Mouse (Mus musculus) ovary, adult 18-20 months (tissue): ENCODE results near the gene Arv1.

Source experiments
- DNase-seq: peaks from one replicate; pipeline ENCODE4 v3.0.0; 2022; ENCODE audit warnings: low spot score, mixed read lengths

The Arv1 gene

DNA sequence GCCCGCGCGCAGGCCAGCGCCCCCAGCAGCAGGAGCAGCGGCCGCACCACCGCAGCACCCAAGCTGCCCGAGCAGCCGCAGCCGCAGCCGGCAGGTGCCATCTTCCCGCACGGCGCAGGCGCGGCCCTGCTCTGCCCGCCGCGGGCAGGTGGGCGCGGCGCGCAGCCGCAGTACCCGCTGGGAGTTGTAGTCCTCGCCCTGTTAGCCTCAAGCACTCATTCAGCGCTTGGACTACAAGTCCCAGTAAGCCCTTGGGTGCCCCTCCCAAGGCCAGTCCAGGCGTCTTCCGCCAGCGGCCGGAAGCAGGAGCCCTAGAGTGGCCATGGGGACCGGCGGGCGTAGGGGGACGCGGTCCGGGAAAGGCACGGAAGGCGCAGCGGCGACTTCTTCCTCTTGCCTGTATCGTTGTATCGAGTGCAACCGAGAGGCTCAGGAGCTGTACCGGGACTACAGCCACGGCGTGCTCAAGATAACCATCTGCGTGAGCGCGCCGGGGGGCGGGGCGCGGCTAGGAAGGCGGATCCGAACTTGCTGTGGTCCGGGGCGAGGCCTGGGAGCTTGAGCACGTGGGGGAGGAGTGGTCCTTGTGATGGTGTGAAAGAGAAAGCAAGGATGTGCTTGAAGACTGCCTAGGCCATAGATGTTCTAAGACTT lies at the start of gene Arv1, which contains the start of gene Ttc13:
Gene Arv1, plus strand, starts transcription at position 278 of the 654 bp plus-strand sequence.
Gene Ttc13, minus strand, starts transcription at position 122 of the 654 bp plus-strand sequence.
- DNase-seq, result peak; percentile 95

DNA sequence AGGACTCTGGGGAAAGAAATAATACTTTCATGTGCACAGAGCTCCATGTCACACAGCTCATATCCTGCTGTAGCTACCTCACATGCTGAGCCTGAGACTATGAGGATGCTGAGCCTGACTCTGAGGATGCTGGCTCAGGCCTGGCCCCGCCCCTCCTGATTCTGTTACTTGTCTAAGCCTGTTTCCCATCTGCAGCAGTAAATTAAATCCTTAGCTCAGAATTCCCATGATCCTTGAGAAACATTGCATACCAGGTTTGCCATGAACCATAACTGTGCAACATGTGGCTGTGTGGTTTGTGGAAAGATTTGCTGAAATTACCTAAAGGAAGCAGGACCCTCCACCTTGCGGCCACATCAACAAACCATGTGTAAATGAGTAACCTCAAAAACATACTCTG lies 49.6 kb upstream of the Arv1 start:
- DNase-seq, result no peak

DNA sequence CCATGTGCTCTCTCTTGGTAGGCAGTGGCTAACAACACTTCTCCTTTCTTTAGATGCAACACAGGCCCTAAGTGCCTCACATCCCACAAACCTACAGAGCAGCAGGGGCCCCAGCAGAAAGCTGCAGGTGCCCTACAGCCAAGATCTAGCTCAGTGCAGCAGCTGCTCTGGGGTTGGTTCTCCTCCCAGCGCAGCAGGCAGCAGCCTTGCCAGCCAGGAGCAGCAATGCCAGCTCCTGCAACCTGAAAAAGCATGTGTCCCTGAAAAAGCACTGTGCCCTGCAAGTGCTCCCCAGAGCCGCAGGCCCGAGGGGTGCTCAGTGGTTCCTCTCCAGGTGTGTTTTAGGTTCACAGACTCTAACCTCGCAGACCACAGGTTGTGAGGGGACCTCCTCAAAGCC lies 45.3 kb upstream of the Arv1 start:
- no peak for DNase-seq

DNA sequence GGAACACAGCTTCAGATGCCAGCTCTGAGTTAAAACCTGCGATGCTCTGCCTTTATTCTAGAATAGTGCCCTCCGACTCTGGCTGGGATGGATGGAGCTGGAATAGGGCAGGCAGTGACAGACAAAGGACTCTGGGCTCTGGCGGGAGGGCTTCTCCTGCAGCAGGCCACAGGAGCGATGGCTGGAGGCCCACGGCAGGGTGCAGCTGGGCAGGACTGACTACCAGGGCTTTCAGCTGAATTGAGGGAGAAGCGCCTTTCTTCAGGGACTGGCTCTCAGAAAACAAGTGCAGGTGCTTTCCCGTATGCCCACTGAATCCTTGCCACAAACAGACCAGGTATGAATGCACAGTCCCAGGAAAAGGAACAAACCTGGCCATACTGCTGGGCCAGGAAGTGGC lies 44.9 kb upstream of the Arv1 start:
- DNase-seq, result no peak

DNA sequence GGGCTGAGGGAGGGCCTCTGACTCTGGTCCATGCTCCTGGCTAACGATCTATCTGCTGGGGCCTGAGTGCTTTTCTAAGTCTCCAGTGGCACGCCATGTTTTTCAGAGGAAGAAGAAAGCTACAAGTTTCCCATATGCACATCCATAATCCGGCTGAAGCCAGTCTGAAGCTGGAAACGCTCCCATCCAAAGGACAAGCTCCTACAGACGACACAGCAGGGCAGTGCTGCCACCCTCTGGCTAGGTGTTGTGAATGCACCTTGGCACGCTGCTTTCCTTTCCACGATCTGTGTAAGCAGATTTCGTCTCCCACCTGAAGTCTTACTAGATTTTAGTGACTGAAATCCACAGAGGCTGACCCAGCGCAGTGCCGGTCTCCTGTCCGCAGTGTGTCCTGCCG lies 44.5 kb upstream of the Arv1 start:
- DNase-seq, result peak; percentile 57

DNA sequence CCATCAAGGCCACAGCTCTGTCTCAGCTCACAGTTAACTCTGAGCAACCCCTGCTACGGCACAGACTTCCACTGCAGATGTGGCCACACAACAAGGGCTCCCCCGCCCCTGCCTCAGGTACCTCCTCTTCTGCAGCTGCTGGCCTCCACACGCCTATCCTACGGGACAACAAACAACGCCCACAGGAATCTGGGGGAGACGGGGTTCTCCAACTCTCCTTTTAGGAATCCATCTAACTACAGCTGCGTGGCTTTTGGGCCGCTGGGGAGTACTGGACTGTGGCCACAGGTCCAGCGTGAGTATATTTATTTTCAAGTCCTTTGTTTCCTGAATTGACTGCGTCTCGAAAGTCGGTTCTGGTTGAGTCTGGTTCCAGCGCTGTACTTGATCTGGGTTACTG lies 43.7 kb upstream of the Arv1 start:
- DNase-seq, result no peak

DNA sequence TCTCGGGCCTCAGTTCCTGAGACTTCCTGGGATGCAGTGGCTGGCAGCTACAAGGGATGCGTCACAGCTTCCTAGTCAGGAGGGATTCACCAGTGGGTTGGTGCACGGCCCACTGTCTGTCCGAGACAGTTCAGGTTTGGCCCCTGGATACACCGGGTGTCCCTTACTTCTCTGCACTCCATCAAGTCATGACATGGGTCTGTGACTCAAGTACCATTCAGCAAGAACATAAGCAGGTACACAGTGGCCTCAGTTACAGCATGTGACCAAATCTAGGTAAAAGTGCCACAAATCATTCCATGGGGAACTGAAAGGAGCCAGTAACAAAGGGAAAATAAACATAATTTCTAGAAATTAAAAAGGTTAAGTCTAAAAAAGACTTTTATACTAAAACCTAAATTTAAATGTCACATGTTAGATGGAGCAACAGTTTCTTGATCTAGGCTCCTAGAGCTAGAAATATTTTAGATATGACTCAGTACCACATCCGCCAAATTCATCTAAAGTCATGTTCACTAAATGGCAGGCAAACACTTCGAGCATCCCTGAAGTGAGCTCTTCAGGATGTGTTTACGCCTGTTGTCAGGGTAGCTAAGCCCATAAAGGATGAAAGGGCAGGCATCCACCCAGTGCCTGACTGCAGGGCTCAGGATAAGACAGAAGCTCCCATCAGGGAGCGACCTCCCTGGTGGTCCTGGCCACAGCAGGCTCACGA lies 40.7 kb upstream of the Arv1 start:
- no peak for DNase-seq

DNA sequence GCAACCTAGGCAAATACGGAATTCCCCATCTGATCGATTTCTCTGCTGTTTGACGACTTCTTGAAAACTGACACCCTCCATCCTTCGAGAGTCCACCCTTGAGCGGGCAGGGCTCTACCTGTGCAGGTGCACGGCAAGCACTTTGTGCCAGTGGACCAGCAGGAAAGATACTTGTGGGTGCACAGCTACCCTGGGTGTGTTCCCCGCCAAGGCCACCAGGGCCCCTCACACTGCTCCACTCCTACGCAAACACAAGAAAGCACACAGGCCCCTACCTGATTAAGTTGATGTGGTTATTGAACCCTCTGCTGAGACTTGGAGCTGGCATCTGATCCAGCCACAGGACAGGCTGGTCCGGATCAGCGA lies 40.2 kb upstream of the Arv1 start:
- DNase-seq, result no peak

DNA sequence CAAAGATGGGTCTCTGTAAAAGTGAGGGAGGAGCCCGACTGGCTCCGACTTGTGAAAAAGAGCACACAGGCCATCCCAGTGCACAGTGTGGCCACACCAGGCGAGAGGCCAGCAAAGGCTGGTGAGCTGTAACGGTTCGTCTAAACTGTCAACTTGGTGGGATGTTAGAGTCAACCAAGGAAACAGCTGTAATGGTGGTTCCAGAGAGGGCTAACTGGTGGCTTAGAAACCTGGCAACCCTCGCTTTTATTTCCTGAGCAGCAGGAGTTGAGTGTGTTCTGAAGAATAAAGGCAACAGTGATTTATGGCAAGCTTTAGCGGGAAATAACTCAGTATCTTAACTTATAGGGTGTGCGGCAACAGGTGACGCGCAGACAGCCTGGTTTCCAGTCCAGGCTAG lies 39.7 kb upstream of the Arv1 start:
- no peak for DNase-seq

DNA sequence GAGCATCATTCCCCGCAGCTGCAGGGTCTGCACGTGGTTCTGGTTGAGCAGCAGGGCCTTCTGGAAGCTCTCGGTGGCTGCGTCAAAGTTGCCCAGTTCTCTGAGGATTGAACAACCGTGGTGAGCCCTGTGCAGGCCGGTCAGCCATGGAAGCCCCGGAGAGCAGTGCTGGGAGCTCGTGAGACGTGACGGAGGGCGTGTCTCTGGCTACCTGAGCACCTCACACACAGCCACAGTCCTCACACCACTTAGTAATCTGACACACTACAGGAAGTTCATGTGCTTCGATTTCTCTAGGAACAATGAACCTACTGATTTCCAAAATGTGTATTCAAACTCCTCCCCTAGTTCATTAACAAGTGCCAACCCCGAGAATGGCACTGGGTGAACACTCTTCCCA lies 33.0 kb upstream of the Arv1 start:
- no peak for DNase-seq

DNA sequence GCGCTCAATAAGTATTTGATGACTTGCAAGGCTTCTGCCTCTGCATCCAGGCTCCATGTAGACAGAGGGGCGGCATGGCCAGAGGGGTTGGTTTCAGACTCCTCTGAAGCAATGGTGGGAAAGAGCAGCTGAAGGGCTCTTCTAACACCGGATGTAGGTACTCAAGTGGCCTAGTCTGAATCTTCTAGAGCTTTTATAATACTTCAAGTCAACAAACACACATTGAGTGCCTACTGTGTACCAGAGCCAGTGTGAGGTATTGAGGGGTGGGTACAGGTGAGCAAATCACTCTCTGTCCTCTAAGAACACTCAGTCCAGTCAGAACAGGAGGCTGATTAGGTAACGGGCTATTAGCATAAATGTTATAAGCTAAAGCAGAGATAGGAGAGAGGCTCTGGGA lies 30.2 kb upstream of the Arv1 start:
- no peak for DNase-seq

DNA sequence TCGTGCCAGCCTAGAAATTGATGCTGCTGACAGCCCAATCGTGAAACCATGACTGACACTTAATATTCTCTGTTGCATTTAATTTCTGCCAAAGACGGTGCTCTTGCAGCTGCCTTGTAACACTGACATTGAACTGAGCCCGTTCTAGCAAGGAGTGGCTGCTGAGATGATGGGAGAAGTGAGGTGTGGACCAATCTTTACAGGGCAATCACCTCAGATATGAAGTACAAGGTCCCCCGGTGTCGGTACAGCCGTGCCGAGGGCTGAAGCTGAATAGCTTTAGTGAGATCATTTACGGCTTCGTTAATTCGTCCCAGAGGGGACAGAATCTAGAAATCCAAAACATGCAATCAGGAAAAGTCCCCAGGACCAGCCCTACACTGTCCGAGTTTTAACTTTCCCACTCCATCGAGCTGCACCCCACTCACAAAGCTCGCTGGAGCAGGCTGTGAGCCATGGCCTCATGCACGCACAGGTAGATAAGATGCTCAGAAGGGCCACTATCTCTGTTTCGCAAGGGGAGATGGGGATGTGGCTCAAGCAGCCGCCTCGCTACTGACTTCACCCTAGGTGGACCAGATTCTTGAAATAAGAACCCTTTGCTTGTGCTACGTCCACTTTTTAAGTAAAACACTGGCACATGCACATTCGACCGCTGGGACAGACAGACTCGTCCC lies 26.4 kb upstream of the Arv1 start:
- DNase-seq, result no peak

DNA sequence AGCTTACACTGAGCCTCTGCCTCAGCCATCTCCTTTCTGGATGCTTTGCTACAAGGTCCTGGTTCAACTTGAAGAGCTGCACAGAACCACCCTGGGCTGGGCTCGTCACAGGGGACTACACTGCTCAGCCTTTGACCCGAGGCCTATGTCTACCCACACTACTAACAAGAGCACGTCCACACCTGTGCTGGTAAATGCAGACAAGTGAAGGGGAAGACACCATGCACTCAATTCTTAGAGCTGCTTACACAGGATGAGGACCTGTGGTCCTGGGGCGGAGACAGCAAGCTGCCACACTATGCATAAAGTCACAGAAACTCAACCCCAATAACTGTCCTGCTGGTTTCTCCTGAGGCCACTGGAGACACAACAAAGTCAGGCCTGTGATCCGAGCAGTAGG lies 21.7 kb upstream of the Arv1 start:
- no peak for DNase-seq

DNA sequence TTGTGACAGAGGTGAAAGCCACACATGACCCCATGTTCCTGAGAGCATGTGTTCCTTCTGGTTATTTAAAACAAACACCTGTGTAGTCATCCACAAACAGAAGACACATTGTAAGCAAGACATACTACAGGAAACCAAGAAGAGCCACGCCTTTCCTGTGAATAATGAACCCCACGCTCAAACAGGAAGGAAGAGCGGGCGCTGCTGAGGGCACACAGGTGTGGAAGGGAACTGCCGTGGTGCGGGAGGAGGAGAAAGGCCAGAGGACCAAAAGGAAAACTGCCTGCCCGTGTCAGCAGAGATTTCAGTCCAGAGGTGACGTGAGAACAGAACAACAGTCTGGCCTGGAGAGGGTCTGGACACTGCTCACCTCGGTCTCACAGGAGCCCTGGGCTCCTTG lies 20.9 kb upstream of the Arv1 start:
- no peak for DNase-seq

DNA sequence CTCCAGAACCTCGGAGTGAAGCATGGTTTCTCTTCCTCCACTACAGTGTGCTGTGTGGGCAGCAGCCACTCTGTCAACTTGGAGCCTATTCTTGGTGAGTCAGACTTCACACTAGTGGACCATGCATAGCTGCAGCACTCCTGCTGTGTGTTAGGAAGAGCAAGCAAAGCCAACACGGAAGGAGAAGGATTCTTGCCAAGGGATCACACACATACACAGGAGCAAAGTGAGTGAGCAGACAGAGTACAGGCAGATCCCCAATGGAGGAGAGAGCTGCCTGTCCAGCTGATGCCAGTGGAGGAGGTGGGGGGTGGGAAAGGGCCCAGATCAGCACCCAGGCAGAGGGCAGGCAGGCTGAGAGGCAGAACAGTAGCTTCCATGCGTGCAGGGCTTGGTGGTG lies 19.8 kb upstream of the Arv1 start:
- no peak for DNase-seq

DNA sequence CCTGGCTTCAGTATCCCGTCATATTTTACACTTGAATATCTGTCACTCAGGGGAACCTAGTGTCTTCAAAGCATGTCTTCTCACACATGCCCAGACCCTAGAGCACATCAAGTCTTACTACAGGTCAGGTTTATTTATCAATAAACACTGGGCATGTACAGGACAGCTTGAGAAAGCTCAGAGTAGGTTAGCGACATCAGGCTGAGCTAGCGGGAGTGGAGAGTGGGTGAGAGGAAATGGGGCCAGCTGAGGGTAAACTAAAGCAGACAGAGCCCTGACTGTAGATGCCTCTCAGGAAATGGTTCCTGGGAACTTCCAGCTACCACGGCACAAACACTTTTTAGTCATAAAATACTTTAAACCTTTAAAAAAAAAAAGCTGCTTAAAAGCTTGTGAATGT lies 18.4 kb upstream of the Arv1 start:
- no peak for DNase-seq

DNA sequence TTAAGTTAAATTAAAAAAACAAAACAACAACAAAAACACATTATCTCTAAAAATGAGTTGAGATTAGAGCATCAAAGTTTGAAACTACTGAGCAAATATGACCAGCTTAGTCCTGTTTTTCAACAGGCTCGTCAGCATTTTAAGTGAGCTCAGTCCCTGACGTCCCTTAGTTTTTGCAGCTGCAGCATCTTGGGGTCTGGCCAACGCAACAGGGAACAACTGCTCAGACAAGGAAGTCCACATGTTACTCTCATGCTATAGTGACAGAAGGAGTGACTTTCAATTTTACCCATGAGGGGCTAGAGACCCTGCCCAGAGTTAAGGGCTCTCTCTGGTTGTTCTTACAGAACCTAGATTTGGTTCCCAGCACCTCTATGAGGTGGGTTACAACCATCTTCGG lies 17.6 kb upstream of the Arv1 start:
- DNase-seq, result no peak

DNA sequence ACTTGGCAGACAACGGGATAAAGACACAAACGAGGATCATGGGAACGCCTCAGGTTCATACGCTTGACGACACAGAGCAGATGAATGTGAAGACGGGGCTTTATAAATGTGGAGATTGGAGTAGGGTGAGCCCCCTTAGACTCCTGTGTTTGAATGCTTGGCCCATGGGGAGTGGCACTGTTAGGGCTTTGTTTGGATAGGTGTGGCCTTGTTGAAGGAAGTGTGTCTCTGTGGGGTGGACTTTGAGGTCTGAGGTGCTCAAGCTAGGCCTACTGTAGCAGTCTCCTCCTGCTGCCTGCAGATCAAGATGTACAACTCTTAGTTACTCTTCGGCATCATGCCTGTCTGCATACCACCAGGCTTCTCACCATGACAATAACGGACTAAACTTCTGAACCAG lies 16.1 kb upstream of the Arv1 start:
- no peak for DNase-seq

DNA sequence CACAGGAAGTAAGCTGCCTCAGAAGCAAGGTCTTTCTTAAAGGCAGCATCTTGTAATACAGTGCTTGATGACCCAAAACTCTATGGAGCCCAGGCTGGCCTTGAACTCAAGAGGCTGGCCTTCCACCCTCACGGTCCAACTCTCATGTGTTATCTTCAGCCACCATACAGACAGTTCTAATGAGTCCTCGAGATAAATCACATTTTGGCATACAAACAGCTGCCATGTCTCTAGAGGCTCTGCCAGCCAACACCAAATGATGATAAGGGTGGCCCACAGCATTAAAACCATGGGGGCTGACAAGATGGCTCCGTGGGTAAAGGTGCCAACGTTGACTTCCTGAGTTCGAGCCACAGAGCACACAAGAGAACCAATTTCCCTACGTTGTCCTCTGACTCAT lies 8.7 kb upstream of the Arv1 start:
- no peak for DNase-seq

DNA sequence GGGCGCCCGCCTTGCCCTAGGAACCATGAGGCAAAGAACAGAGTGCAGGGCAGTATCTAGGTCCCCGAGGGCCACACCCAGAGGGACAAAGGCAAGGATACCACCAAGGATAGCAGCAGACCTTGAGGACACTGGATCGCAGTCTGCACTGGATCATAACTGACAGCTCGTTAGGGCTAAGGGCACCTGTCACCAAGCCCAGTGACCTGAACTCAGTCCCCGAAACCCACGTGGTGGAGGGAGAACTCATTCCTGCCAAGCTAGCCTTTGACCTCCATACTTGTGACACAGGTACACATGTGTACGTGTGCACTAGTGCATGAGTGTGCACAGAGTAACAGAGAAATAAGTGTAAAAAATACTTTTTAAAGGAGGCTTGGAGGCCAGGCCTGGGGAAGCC lies 6.2 kb upstream of the Arv1 start:
- no peak for DNase-seq

DNA sequence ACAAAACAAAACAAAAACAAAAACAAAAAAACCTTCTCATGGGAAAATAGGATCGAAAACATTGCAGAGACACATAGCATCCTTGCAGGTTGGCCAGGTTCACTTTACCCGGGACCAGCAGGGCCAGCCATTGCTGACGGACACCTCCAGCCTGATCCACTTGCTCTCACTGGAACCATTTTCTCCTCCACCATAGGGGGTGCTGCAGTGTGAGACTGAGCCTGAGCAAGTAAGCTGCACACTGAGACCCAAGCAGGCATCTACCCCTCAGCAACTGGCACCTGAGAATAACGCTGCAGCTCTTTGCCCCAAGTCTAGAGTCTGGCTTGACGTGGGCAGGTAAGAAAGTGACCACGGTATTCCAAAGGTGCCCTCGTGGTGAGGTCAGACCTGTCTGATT lies 1.8 kb upstream of the Arv1 start:
- DNase-seq, result no peak

DNA sequence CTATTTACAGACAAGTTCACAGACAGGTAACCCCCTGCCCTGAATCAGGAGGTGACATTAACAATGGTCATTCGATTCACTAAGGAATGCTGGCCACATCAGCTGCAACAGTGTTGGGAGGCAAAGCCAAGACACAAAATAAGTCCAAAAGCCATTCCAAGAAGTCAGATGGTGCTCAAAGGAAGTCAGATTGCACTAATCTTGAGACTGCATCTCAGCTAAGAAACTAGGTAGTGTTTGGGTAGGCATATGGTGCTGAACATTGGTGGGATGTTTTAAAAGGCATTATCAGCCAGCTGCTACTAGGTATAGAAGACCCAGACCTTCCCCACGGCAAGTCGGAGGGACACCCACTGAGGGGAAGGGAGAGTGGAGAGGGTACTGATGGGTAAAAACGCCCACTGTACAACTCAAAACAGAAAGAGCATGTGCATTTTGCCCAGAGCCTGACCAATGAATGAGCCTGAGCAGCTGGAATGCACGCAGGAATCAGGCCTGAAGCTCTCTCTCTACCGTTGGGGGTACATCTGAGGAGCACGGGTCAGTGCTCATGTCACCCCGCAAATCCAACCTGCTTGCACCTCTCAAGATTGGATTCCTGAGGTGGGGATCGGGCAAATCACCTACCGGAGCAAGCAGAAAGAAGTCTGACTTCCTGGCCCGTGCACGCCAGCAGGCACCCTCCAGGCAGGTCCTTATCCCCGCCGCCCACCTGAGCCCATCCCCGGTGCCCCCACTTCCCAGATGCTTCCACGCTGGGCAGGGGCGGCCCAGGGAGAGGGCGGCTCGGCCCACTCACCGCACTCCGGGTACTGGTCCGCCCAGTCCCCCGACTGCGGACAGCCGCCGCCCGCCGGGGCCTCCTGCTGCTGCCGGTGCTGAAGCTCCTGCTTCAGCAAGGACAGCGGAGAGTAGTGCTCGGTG lies 739 bp upstream of the Arv1 start:
- DNase-seq, result no peak
